Mouse (Mus musculus) liver, postnatal 0 days (tissue): Measurements from ENCODE around the gene Plin4. TPM values are rescaled to one million over a fixed set of nuclear protein-coding genes. Genes with fewer than 3 reads are reported as not detected.

Source experiments
- ATAC-seq: fragments of 200-750 bp; cut with Nextera tagmentation; 2 replicates; pipeline ENCODE4 v1.8.0; 2017; ENCODE audit warnings: mild to moderate bottlenecking, moderate library complexity
- DNase-seq: peaks from one replicate; pipeline ENCODE4 v3.0.0-alpha.2; 2016
- H3K27ac ChIP-seq: fragments of 300-500 bp; sonication (generic); 2 replicates; pipeline ENCODE4 v1.5.1; 2014; ENCODE audit warnings: antibody characterized with exemption, moderate library complexity, mild to moderate bottlenecking, low read depth
- H3K27me3 ChIP-seq: fragments of 300-500 bp; sonication (generic); 2 replicates; pipeline ENCODE4 v1.6.1; 2014; ENCODE audit warnings: low read length, control low read depth, mixed read lengths; ENCODE audit not compliant: insufficient read depth
- H3K36me3 ChIP-seq: fragments of 300-500 bp; sonication (generic); replicated peaks from 2 replicates; pipeline ENCODE4 v1.6.1; 2014; ENCODE audit warnings: mild to moderate bottlenecking, control low read depth, low read length, moderate library complexity, mixed read lengths; ENCODE audit not compliant: insufficient read depth
- H3K4me1 ChIP-seq: fragments of 300-500 bp; sonication (generic); 2 replicates; pipeline ENCODE4 v1.6.1; 2014; ENCODE audit warnings: antibody characterized with exemption, mild to moderate bottlenecking, control low read depth; ENCODE audit not compliant: insufficient read depth
- H3K4me2 ChIP-seq: fragments of 300-500 bp; sonication (generic); 2 replicates; pipeline ENCODE4 v1.6.1; 2014; ENCODE audit warnings: low read depth, mild to moderate bottlenecking, low read length, moderate library complexity, mixed read lengths
- H3K4me3 ChIP-seq: fragments of 300-500 bp; sonication (generic); 2 replicates; pipeline ENCODE4 v1.5.1; 2014; ENCODE audit warnings: low read depth, low read length
- H3K9ac ChIP-seq: fragments of 300-500 bp; sonication (generic); replicated peaks from 2 replicates; pipeline ENCODE4 v1.6.1; 2014; ENCODE audit warnings: mild to moderate bottlenecking, moderate library complexity
- H3K9me3 ChIP-seq: fragments of 300-500 bp; sonication (generic); 2 replicates; pipeline ENCODE4 v1.6.1; 2016; ENCODE audit warnings: mild to moderate bottlenecking, control low read depth, low read length, mixed read lengths
- CTCF ChIP-seq: sonication (generic); IDR thresholded peaks from 2 replicates; pipeline ENCODE4 v1.5.1; 2016; ENCODE audit warnings: antibody characterized with exemption, low read depth
- EP300 ChIP-seq: IDR thresholded peaks from 2 replicates; pipeline ENCODE4 v1.6.1; 2016; ENCODE audit warnings: antibody characterized with exemption, low read depth, mild to moderate bottlenecking
- WGBS: fragments of 180-500 bp; shearing (Covaris S2); extraction: QIAGEN DNeasy Blood & Tissue Kit; methylation state at CpG from one replicate; pipeline ENCODE4 v1.1.7; 2014; ENCODE audit not compliant: insufficient replicate concordance; 5-methylcytosine and 5-hydroxymethylcytosine counted together
- polyA plus RNA-seq: library from polyadenylated mRNA; unstranded; fragments of >200 nt; fragmentation: Nextera tagmentation; extraction: Ambion mirVana; gene quantifications from 2 replicates; pipeline ENCODE4 v1.2.1, GENCODE M21; 2015

Gene Plin4
- 0.12 and 0.24 TPM in 2 replicates for polyA plus RNA-seq

GRCm38 (mm10) chr17:56109219-56110051 lies at the start of gene Plin4:
Plin4 (minus strand) TSS chr17:56109803.
- 68% methylated on average over 9 of the region's 10 CpGs for WGBS
- peak; percentile 37 for ATAC-seq
- H3K9ac ChIP-seq, result no peak within 1 kb of the TSS

GRCm38 (mm10) chr17:56153643-56154042 lies 44.0 kb upstream of the Plin4 start:
- no peak for TF ChIP-seq CTCF
- no peak for TF ChIP-seq EP300
- DNase-seq (peak; percentile 87), ATAC-seq (peak; percentile 88)
- no peak overlapping the region for H3K4me3 ChIP-seq
- H3K9ac ChIP-seq, result no peak overlapping the region
- no peaks in the 10 kb centered on the region for H3K36me3 ChIP-seq
- H3K27ac ChIP-seq, result no peak overlapping the region
- H3K4me2 ChIP-seq, result no peak overlapping the region
- H3K9me3 ChIP-seq, result no peaks in the 10 kb centered on the region
- peaks cover 15% of the 10 kb centered on the region for H3K27me3 ChIP-seq
- H3K4me1 ChIP-seq, result peaks cover 4% of the 10 kb centered on the region
- 32% methylated on average over 9 of the region's 9 CpGs for WGBS

More at GRCm38 (mm10) chr17:56109219-56110051, at the start of gene Plin4:
- H3K27me3 ChIP-seq, result no peaks in the 10 kb centered on the region
- H3K4me3 ChIP-seq, result no peak within 1 kb of the TSS
- no peak within 1 kb of the TSS; the same call in 1 of the 2 replicates for H3K27ac ChIP-seq
- peaks cover 13% of the 10 kb centered on the region for H3K4me1 ChIP-seq
- TF ChIP-seq EP300 (no peak), CTCF (no peak)
- H3K4me2 ChIP-seq, result no peak within 1 kb of the TSS
- DNase-seq, result peak; percentile 40
- peaks cover 2% of the 10 kb centered on the region; the same call in 1 of the 2 replicates for H3K36me3 ChIP-seq
- no peaks in the 10 kb centered on the region for H3K9me3 ChIP-seq

- Histone ChIP-seq H3K4me2 (no peak overlapping the region), H3K4me1 (peaks cover 4% of the 10 kb centered on the region), H3K36me3 (no peaks in the 10 kb centered on the region), H3K4me3 (no peak overlapping the region), H3K9me3 (no peaks in the 10 kb centered on the region), H3K27ac (no peak overlapping the region), H3K9ac (no peak overlapping the region), H3K27me3 (peaks cover 33% of the 10 kb centered on the region)
- WGBS, result 54% methylated on average over 2 of the region's 2 CpGs
- TF ChIP-seq CTCF (no peak), EP300 (no peak)
- no peak for DNase-seq
- ATAC-seq, result no peak
Observed at GRCm38 (mm10) chr17:56149897-56150296, 40.3 kb upstream of the Plin4 start.

DNA sequence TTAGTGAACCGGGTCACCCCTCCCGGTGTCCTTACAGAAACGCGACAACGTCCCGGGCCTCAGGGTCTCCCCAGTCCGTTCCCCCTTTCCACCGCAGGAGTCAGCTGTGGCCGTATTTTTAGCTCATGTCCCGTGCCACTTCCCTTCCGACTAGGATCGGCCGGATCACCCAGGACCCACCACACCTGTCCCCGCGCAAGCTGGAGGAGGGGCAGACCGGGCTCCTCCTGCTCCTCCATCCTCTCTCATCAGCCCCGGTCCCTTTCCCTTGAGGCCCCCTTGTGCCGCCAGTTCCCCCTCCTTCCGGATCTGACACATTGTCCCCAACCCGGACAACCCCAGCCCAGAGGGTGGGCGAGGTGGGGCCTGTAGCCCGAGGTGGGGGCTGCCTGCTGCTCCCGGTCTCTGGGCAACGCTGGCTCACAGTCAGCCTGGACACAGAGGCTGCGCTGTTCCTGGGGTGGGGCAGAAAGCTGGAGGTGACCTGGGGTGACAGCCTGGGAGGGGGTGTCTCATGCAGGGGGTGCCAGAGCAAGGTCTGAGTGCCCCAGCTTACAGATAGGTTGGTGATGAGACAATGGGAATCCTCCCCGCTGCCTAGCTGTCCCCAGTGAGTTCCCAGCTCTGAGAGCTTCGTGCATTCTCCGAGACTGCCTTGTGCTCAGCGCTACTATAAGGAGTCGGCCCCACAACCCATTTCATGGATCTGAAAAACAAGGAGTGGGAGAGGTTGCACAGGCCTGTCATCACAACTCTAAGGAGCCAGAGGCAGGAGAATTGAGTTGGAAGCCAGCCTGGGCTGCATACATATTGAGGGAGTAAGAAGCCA lies 39.4 kb upstream of the Plin4 start:
- Histone ChIP-seq H3K9me3 (no peaks in the 10 kb centered on the region), H3K4me1 (peaks cover 4% of the 10 kb centered on the region), H3K4me3 (no peak overlapping the region), H3K27me3 (peaks cover 36% of the 10 kb centered on the region), H3K36me3 (no peaks in the 10 kb centered on the region), H3K27ac (no peak overlapping the region), H3K9ac (no peak overlapping the region), H3K4me2 (0 out of 2 replicates have a peak overlapping the region, but pooled peaks have one; percentile 29)
- DNase-seq, result no peak
- TF ChIP-seq EP300, result no peak
- no peak for TF ChIP-seq CTCF
- WGBS, result 7% methylated on average over 30 of the region's 30 CpGs
- no peak for ATAC-seq

GRCm38 (mm10) chr17:56148280-56148679 lies 38.7 kb upstream of the Plin4 start:
- ATAC-seq (no peak), DNase-seq (no peak)
- peaks cover 4% of the 10 kb centered on the region; the same call in 1 of the 2 replicates for H3K4me1 ChIP-seq
- no peak overlapping the region for H3K9ac ChIP-seq
- no peak overlapping the region for H3K27ac ChIP-seq
- 26% methylated on average over 9 of the region's 9 CpGs for WGBS
- H3K36me3 ChIP-seq, result no peaks in the 10 kb centered on the region
- no peak overlapping the region for H3K4me3 ChIP-seq
- no peak overlapping the region for H3K4me2 ChIP-seq
- H3K9me3 ChIP-seq, result no peaks in the 10 kb centered on the region
- TF ChIP-seq EP300 (no peak), CTCF (no peak)
- peaks cover 42% of the 10 kb centered on the region for H3K27me3 ChIP-seq

DNA sequence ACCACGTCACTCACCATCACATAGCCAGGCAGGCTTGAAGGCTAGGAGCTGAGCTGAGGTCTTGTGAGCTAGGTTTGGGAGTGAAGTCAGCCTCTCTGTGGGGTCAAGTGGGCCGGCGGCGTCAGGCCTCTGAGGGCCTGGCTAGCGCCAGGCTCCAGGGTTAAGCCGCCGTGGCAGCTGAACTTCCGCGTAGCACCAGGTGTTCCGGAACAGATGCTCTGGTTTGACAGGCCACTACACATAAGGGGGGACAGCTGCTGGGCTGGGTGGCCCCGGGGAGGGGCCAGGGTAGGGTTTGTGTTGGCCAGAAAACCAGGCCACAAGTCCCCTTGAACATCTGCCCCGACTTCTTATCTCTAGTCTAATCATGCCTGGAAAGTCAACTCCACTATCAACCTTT lies 37.8 kb upstream of the Plin4 start:
- no peak; the same call in 1 of the 2 replicates for ATAC-seq
- Histone ChIP-seq H3K4me1 (peaks cover 4% of the 10 kb centered on the region; the same call in 1 of the 2 replicates), H3K9me3 (no peaks in the 10 kb centered on the region), H3K27ac (no peak overlapping the region), H3K27me3 (peaks cover 49% of the 10 kb centered on the region), H3K9ac (no peak overlapping the region), H3K4me2 (no peak overlapping the region), H3K36me3 (no peaks in the 10 kb centered on the region), H3K4me3 (no peak overlapping the region)
- DNase-seq, result no peak
- TF ChIP-seq CTCF, result no peak
- TF ChIP-seq EP300, result no peak
- WGBS, result 52% methylated on average over 12 of the region's 12 CpGs
